Mouse (Mus musculus): Measurements from ENCODE around the gene Ccdc89. TPM values are rescaled to one million over a fixed set of nuclear protein-coding genes. Genes with fewer than 3 reads are reported as not detected.
A peak's percentile ranks its signal among the peaks of the same experiment; 100 is the strongest.

The Ccdc89 gene
- polyA plus RNA-seq (2016; fragmentation: Nextera tagmentation; extraction: Ambion mirVana), result 1.3 and 2.0 TPM in 2 replicates

DNA sequence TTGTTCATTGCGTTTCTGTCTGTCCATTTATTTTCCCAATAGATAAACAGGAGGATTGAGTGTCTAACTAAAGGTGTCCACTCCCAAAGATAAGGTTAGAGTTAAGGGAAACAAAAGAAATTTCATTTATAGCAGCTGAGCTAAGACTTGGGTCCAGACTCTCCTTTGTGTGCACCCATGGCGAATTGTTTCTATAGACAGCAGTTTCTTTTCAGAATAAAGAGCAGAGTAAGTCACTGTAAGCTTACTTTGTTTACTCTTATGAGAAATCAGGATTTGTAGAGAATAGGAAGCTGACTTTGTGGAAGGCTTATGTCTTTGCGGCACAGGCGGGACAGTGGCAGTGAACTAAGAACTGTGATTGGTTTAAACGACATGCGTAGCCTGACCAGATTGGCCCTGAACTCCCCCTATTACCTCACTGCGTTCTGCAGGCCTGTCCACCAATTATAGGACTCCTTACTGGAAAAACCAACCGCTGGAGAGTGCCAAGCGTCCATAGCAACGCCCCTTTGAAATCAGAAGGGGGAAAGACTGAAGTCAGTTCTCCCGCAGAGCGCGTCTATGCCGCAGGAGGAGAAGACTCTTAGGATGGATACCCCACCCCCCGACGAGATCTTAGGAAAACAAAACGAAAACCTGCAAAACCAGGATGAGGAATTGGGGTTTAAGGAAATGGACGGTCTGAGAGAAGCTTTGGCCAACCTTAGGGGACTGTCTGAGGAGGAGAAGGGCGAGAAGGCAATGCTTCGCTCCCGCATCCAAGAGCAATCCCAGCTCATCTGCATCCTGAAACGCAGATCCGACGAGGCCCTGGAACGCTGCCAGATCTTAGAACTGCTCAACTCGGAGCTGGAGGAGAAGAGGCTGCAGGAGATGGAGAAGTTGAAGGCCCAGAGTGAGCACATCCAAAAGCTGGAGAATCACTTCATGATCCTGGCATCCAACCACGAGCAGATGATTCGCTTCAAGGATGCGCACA is at the start of gene Ccdc89:
Gene Ccdc89, plus strand, starts transcription at position 558 of the 982 bp plus-strand sequence.
- Histone ChIP-seq H3K36me3 (no peaks in the 10 kb centered on the region), H3K4me1 (peaks cover 9% of the 10 kb centered on the region), H3K27me3 (ENCODE audit: insufficient read depth, poor library complexity, severe bottlenecking) (no peaks in the 10 kb centered on the region), H3K9me3 (no peaks in the 10 kb centered on the region), H3K27ac (peak within 1 kb of the TSS; percentile 69; the same call in 1 of the 2 replicates), H3K4me3 (peak within 1 kb of the TSS; percentile 58)
- peak; percentile 91 for DNase-seq (ENCODE audit: low spot score)
- WGBS, result 15% methylated on average over 29 of the region's 29 CpGs

DNA sequence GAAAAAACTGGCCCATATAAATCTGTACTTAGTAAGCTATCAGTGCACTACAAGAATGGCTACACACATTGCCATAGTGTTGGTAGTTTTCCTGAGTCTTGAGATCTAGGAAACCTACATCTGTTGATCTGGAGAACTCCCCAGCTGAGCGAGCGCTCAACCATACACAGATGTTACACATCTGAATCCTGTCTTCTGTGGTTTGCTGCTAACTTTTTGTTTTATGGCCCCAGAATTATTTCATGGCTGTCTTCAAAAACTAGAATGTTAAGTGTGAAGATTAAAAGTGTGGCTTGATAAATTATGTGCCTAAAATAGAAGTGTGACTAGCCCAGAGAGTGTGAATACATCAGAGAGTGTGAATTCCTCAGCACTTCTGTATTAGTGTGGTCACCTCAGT is 42.0 kb upstream of the Ccdc89 start:
- no peak overlapping the region for H3K4me3 ChIP-seq
- no peaks in the 10 kb centered on the region for H3K36me3 ChIP-seq
- no peak overlapping the region for H3K27ac ChIP-seq
- WGBS, result 93% methylated on average over 2 of the region's 2 CpGs
- H3K27me3 ChIP-seq (ENCODE audit: insufficient read depth, poor library complexity, severe bottlenecking), result no peaks in the 10 kb centered on the region
- H3K9me3 ChIP-seq, result no peaks in the 10 kb centered on the region
- peaks cover 15% of the 10 kb centered on the region for H3K4me1 ChIP-seq
- no peak for DNase-seq (ENCODE audit: low spot score)

DNA sequence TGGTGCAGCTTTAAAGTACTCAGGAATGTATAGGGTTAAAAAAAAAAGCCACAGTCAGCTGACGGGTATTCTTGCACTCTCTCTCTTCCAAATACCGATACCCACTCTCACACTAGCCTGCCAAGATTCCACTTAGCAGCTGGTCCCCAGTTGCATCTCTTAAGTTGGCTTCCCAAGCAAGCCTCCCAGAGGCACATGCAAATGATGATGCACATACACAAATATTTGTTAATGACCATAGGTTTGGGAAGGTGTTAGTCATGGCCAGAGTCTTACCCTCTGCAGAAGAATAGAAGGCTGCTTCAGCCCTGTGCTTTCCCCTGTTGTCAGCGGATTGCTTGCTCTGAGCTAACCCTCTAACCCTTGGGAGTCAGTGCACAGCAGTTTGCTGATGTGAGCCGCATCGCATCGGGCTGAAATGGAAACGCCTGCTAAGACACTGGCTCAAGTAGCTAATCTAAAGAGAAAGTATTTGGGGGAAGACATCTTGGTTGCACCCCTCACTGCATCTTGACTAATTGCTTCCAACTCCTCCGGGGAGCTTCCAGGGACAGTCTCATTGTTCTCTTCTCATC is 39.4 kb upstream of the Ccdc89 start:
- Histone ChIP-seq H3K4me1 (peaks cover 15% of the 10 kb centered on the region), H3K9me3 (no peaks in the 10 kb centered on the region), H3K36me3 (no peaks in the 10 kb centered on the region), H3K27ac (no peak overlapping the region), H3K27me3 (ENCODE audit: insufficient read depth, poor library complexity, severe bottlenecking) (no peaks in the 10 kb centered on the region), H3K4me3 (peak overlapping the region; percentile 36)
- DNase-seq (ENCODE audit: low spot score), result no peak
- WGBS, result 13% methylated on average over 8 of the region's 8 CpGs

DNA sequence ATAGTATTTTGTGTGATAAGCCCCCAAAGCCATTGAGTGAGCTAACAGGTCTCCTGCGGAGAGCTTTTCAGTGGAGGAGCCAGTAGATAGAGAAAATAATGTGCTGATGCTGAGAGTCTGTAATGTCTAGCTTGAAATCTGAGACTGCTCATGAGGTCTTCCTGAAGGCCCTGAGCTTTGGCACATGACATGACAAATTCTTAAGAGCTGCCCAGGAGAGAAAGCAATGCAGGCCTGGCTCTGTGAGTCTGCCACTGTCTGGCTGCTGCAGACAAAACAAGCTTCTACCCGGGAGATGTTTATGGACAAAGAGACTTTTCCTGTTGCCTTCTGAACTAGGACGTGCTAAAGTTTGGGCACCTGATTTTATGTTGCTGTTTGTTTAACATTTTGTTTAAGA is 36.6 kb upstream of the Ccdc89 start:
- Histone ChIP-seq H3K9me3 (no peaks in the 10 kb centered on the region), H3K36me3 (no peaks in the 10 kb centered on the region), H3K4me3 (no peak overlapping the region), H3K4me1 (peaks cover 16% of the 10 kb centered on the region), H3K27ac (no peak overlapping the region), H3K27me3 (ENCODE audit: insufficient read depth, poor library complexity, severe bottlenecking) (no peaks in the 10 kb centered on the region)
- 33% methylated on average over 3 of the region's 3 CpGs for WGBS
- no peak for DNase-seq (ENCODE audit: low spot score)

DNA sequence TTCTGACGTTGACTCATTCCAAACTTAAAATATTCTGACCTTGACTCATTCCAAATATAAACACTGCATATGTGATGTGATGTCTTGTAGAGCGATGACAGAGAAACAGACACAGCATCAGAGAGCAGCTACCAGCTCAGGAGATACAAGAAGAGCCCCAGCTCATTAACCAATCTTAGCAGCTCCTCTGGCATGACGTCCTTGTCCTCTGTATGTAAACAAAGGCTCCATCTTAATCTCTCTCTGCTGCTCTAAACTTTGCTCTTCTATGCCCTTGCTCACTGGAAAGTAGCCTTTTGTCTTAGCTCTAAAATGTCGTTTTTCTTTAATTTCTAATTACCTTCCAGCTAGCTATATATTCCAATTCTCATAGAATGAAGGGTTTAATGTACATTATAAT is 31.3 kb upstream of the Ccdc89 start:
- Histone ChIP-seq H3K27ac (no peak overlapping the region), H3K9me3 (no peaks in the 10 kb centered on the region)

DNA sequence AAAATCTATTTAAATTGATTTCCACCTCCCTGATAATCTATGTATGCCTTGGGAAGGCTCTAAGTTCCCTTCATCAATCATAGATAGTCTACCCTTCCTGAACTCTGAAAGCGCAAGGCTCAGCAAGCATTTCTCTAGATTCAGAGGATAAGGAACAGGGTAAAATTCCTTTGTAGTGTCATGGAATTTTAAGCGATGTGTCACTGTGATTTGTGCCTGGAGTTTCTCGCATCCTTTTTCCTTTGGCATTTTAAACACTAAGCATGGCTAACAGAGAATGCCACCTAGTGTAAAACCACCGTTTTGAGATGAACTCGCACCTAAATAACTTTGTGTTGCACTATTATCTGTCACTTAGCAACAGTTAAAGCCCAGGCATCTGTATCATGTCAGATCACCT is 30.4 kb upstream of the Ccdc89 start:
- DNase-seq (ENCODE audit: low spot score), result no peak
- WGBS, result 51% methylated on average over 5 of the region's 5 CpGs
- Histone ChIP-seq H3K4me3 (no peak overlapping the region), H3K9me3 (no peaks in the 10 kb centered on the region), H3K4me1 (peaks cover 15% of the 10 kb centered on the region), H3K27me3 (ENCODE audit: insufficient read depth, poor library complexity, severe bottlenecking) (no peaks in the 10 kb centered on the region), H3K36me3 (no peaks in the 10 kb centered on the region), H3K27ac (no peak overlapping the region)

More for the DNA sequence above, 31.3 kb upstream of the Ccdc89 start:
- DNase-seq (ENCODE audit: low spot score), result no peak
- peaks cover 15% of the 10 kb centered on the region for H3K4me1 ChIP-seq
- WGBS, result 35% methylated on average over 4 of the region's 4 CpGs
- no peaks in the 10 kb centered on the region for H3K36me3 ChIP-seq
- H3K27me3 ChIP-seq (ENCODE audit: insufficient read depth, poor library complexity, severe bottlenecking), result no peaks in the 10 kb centered on the region
- no peak overlapping the region for H3K4me3 ChIP-seq

DNA sequence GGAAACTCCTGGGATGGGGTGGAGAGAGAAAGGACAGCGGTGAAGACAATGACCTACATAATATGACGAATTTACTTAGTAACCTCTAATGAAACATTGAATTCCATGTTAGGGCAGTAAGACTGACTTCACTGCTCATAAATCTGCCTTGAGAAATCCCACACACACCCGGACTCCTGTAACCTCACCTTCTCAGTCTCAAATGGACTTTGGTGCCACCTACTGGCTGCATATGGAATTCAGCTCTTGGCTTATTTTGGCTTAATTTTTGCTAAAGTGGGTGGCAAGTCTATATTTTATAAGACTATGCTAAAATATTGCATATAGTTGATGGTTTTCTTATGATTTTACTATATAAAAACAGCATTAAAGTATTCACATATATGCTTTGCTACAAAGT is 16.4 kb upstream of the Ccdc89 start:
- WGBS, result 40% methylated on average over 3 of the region's 3 CpGs
- Histone ChIP-seq H3K36me3 (no peaks in the 10 kb centered on the region), H3K27ac (no peak overlapping the region), H3K4me1 (no peaks in the 10 kb centered on the region), H3K9me3 (no peaks in the 10 kb centered on the region), H3K27me3 (ENCODE audit: insufficient read depth, poor library complexity, severe bottlenecking) (no peaks in the 10 kb centered on the region), H3K4me3 (no peak overlapping the region)
- DNase-seq (ENCODE audit: low spot score), result no peak

DNA sequence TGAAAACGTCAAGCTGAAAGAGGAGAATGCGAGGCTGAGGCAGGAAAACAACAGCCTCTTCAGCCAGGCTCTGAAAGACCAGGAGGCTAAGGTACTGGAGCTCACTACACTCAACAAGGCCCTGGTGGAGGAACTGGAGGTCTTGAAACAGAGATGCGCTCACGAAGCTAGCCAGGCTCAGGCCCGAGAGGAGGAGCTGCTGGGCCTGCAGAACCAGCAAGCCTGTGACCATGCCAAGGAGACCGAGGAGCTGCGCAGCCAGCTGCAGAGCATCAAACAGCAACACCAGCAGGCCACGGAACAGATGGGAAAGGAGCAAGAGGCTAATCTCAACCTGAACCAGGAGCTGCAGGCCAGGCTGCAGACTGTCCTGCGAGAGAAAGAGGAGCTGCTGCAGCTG is 629 bp downstream of the Ccdc89 start:
- H3K9me3 ChIP-seq, result no peaks in the 10 kb centered on the region
- WGBS, result 48% methylated on average over 9 of the region's 9 CpGs
- H3K36me3 ChIP-seq, result no peaks in the 10 kb centered on the region
- H3K4me3 ChIP-seq, result peak overlapping the region; percentile 58
- no peaks in the 10 kb centered on the region for H3K27me3 ChIP-seq (ENCODE audit: insufficient read depth, poor library complexity, severe bottlenecking)
- H3K4me1 ChIP-seq, result peaks cover 9% of the 10 kb centered on the region
- DNase-seq (ENCODE audit: low spot score), result no peak
- H3K27ac ChIP-seq, result no peak overlapping the region

DNA sequence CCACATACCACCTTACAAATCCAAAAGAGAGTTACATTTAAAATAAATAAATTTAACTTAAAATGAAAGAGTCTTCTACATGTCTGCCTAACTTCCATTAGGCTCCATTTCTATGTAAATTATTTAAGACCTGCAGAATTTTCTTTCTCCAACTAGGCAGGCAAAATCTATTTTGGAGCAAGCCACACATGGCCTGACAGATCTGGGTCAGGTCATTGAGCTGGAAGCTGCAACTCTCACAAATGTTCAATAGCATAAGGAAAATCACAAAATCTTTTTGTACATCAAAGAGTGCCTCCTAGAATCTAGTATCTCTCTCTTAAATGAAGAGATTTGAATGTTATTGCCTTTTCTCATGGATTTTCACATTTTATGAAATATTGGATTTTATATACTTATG is 5.8 kb downstream of the Ccdc89 start:
- Histone ChIP-seq H3K4me1 (peaks cover 1% of the 10 kb centered on the region), H3K27me3 (ENCODE audit: insufficient read depth, poor library complexity, severe bottlenecking) (no peaks in the 10 kb centered on the region), H3K4me3 (no peak overlapping the region), H3K9me3 (no peaks in the 10 kb centered on the region), H3K36me3 (no peaks in the 10 kb centered on the region), H3K27ac (no peak overlapping the region)
- no peak for DNase-seq (ENCODE audit: low spot score)

DNA sequence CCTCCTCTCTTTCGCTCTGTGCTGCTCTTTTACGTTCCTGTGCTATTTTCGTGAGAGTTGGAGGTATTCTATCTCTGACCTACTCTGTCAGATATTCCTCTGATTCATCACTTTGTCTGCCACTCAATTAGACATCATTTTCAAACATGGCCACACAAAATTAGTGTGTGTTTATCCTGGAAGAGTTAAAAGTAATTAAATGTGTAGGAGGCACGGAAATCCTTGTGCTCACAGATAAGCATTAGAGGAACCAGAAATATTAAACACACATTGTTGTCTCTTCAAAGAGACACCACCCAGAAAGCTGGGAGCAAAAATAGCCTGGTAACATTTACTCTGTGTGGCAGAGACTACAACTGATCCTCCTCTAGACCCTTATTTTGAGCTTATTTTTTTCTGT is 13.7 kb downstream of the Ccdc89 start:
- no peaks in the 10 kb centered on the region for H3K36me3 ChIP-seq
- 85% methylated on average over 4 of the region's 4 CpGs for WGBS
- no peak overlapping the region for H3K27ac ChIP-seq
- H3K27me3 ChIP-seq (ENCODE audit: insufficient read depth, poor library complexity, severe bottlenecking), result no peaks in the 10 kb centered on the region
- no peak for DNase-seq (ENCODE audit: low spot score)
- no peaks in the 10 kb centered on the region for H3K9me3 ChIP-seq
- H3K4me1 ChIP-seq, result no peaks in the 10 kb centered on the region
- no peak overlapping the region for H3K4me3 ChIP-seq

DNA sequence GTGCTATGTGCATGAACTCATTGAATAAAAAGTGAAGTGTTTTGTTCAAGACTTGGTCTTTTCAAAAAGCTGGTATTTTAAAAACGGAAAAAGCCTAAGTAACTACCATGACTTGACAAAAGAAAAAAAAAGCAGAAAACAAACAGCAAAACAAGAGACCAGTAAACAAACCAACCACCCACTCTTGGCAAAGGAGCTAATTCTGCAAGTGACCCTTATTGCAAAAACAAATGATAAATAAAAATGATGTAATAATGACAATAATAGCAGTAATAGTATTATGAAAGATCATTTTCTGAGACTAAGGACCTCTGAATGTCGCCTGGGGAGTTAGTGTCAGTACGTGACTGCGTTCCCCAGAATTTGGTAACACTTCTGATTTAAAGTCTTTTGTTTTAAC is 15.7 kb downstream of the Ccdc89 start:
- Histone ChIP-seq H3K27ac (peak overlapping the region; percentile 100), H3K4me3 (peak overlapping the region; percentile 97), H3K27me3 (ENCODE audit: insufficient read depth, poor library complexity, severe bottlenecking) (no peaks in the 10 kb centered on the region), H3K4me1 (no peaks in the 10 kb centered on the region), H3K36me3 (peaks cover 1% of the 10 kb centered on the region; the same call in 1 of the 2 replicates), H3K9me3 (no peaks in the 10 kb centered on the region)
- no peak for DNase-seq (ENCODE audit: low spot score)
- 11% methylated on average over 4 of the region's 4 CpGs for WGBS

DNA sequence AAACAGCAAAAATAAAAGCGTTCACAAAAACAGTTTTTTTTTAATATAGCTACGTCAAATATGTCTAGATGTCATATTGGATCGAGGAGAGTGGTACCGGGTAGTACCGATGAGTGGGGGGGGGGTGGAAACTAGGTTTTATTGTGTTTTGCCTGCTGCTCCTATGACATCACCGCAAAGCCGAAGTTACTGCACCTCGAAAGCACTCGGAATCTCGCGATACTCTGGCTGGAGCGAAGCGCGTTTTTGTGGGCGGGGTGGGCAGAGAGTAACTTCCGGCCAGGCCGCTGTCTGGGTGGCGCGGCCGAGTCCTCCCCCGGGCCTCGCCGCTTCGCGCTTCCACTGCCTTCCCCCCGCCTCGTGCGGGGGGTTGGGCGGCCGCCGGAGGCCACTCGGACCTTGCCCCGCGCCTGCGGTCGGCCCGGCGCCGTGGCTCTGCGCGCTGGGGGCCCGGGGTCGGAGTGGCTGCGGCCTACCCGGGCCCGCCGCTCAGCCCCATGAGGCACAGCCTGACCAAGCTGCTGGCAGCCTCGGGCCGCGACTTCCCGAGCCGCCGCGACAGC is 16.2 kb downstream of the Ccdc89 start, which contains the start of gene Crebzf:
Gene Crebzf, plus strand, starts transcription at position 212 of the 563 bp plus-strand sequence.
- no peaks in the 10 kb centered on the region for H3K4me1 ChIP-seq
- peak within 1 kb of the TSS; percentile 97 for H3K4me3 ChIP-seq
- under 1% methylated on average over 54 of the region's 54 CpGs for WGBS
- H3K9me3 ChIP-seq, result no peaks in the 10 kb centered on the region
- DNase-seq (ENCODE audit: low spot score), result peak; percentile 97
- peak within 1 kb of the TSS; percentile 100 for H3K27ac ChIP-seq
- H3K36me3 ChIP-seq, result peaks cover 6% of the 10 kb centered on the region; the same call in 1 of the 2 replicates
- no peaks in the 10 kb centered on the region for H3K27me3 ChIP-seq (ENCODE audit: insufficient read depth, poor library complexity, severe bottlenecking)
